Mouse (Mus musculus) liver, embryonic 14.5 days (tissue): Measurements from ENCODE around the gene Gpr34. TPM values are rescaled to one million over a fixed set of nuclear protein-coding genes. Genes with fewer than 3 reads are reported as not detected.

Source experiments
- ATAC-seq: fragments of 200-750 bp; cut with Nextera tagmentation; 2 replicates; pipeline ENCODE4 v1.8.0; 2017; ENCODE audit warnings: moderate number of reproducible peaks, mild to moderate bottlenecking, moderate library complexity; ENCODE audit not compliant: insufficient read depth
- DNase-seq, 3 experiments: peaks; one replicate each; pipeline ENCODE4 v3.0.0-alpha.2; 2012 to 2013; ENCODE audit warnings: low read depth in 3 of 3, low spot score in 3 of 3
- H3K27ac ChIP-seq: fragments of 300-500 bp; sonication (generic); 2 replicates; pipeline ENCODE4 v1.5.1; 2014; ENCODE audit warnings: moderate library complexity, mild to moderate bottlenecking, control low read depth, inconsistent platforms
- H3K27me3 ChIP-seq: fragments of 300-500 bp; sonication (generic); 2 replicates; pipeline ENCODE4 v1.6.1; 2014; ENCODE audit warnings: mild to moderate bottlenecking, low read length, moderate library complexity; ENCODE audit not compliant: control insufficient read depth, insufficient read depth
- H3K36me3 ChIP-seq: fragments of 300-500 bp; sonication (generic); replicated peaks from 2 replicates; pipeline ENCODE4 v1.6.1; 2014; ENCODE audit warnings: low read depth; ENCODE audit not compliant: control insufficient read depth, insufficient read depth
- H3K4me1 ChIP-seq, 2 experiments: fragments of 200-500 bp in 1 of 2; fragments of 300-500 bp in 1 of 2; sonication (generic) in 1 of 2; replicated peaks; 2 replicates each; pipeline ENCODE4 v1.6.1; 2012 to 2014; ENCODE audit warnings: antibody characterized with exemption in 1 of 2, inconsistent platforms in 1 of 2, low read length in 1 of 2; ENCODE audit not compliant: control insufficient read depth in 2 of 2, insufficient read depth in 2 of 2
- H3K4me2 ChIP-seq: fragments of 300-500 bp; sonication (generic); 2 replicates; pipeline ENCODE4 v1.6.1; 2014; ENCODE audit warnings: low read depth, mild to moderate bottlenecking, control low read depth, moderate library complexity
- H3K4me3 ChIP-seq, 2 experiments: fragments of 200-500 bp in 1 of 2; fragments of 300-500 bp in 1 of 2; sonication (generic) in 1 of 2; 2 replicates each; pipeline ENCODE4 v1.5.1; 2012 to 2014; ENCODE audit warnings: low read depth in 2 of 2, low read length in 2 of 2, mild to moderate bottlenecking in 2 of 2, control low read depth in 1 of 2, inconsistent platforms in 1 of 2, moderate library complexity in 1 of 2; ENCODE audit not compliant: insufficient read depth in 1 of 2
- H3K9ac ChIP-seq: fragments of 300-500 bp; sonication (generic); replicated peaks from 2 replicates; pipeline ENCODE4 v1.6.1; 2014; ENCODE audit warnings: mild to moderate bottlenecking, control low read depth, moderate library complexity
- H3K9me3 ChIP-seq: fragments of 300-500 bp; sonication (generic); 2 replicates; pipeline ENCODE4 v1.6.1; 2016; ENCODE audit warnings: low read length, mixed read lengths; ENCODE audit not compliant: control insufficient read depth
- CTCF ChIP-seq: IDR thresholded peaks from 2 replicates; pipeline ENCODE4 v1.5.1; 2016; ENCODE audit warnings: antibody characterized with exemption, low read depth, control low read depth
- EP300 ChIP-seq: IDR thresholded peaks from 2 replicates; pipeline ENCODE4 v1.6.1; 2016; ENCODE audit warnings: antibody characterized with exemption, low read depth
- WGBS: fragments of 180-500 bp; shearing (Covaris S2); extraction: QIAGEN DNeasy Blood & Tissue Kit; methylation state at CpG from one replicate; pipeline ENCODE4 v1.1.7; 2014; ENCODE audit not compliant: insufficient replicate concordance; 5-methylcytosine and 5-hydroxymethylcytosine counted together
- polyA plus RNA-seq, 2 experiments: library from polyadenylated mRNA; depleted of rRNA in 1 of 2; stranded (reverse) in 1 of 2; unstranded in 1 of 2; fragments of >200 nt; fragmentation: Nextera tagmentation in 1 of 2; extraction: Ambion mirVana in 1 of 2; gene quantifications; 2 replicates each; pipeline versions ENCODE4 v1.2.1 to v1.2.3; 2012 to 2014

The Gpr34 gene
- polyA plus RNA-seq (2012; rRNA removed) = 0.12 and 0.13 TPM in 2 replicates
- 0.09 and 0.56 TPM in 2 replicates for polyA plus RNA-seq (2014; fragmentation: Nextera tagmentation; extraction: Ambion mirVana)

GRCm38 (mm10) chrX:13631599-13632283, at the start of gene Gpr34:
Gene Gpr34, plus strand, starts transcription at chrX:13632089.
- ATAC-seq (no peak), DNase-seq (no peak)
- Histone ChIP-seq H3K9ac (no peak within 1 kb of the TSS), H3K4me1 (no peaks in the 10 kb centered on the region), H3K4me2 (no peak within 1 kb of the TSS), H3K9me3 (no peaks in the 10 kb centered on the region), H3K36me3 (no peaks in the 10 kb centered on the region), H3K27ac (no peak within 1 kb of the TSS), H3K4me3 (no peak within 1 kb of the TSS), H3K27me3 (no peaks in the 10 kb centered on the region)
- 24% methylated on average over 5 of the region's 5 CpGs for WGBS
- TF ChIP-seq CTCF (no peak), EP300 (no peak)

GRCm38 (mm10) chrX:13599373-13599772, 32.5 kb upstream of the Gpr34 start:
- H3K4me2 ChIP-seq = no peak overlapping the region
- DNase-seq = no peak
- H3K27me3 ChIP-seq = no peaks in the 10 kb centered on the region
- H3K4me1 ChIP-seq = no peaks in the 10 kb centered on the region
- no peaks in the 10 kb centered on the region for H3K36me3 ChIP-seq
- ATAC-seq = no peak
- H3K9ac ChIP-seq = no peak overlapping the region
- no peak for TF ChIP-seq CTCF
- no peak for TF ChIP-seq EP300
- no peaks in the 10 kb centered on the region for H3K9me3 ChIP-seq
- H3K4me3 ChIP-seq = no peak overlapping the region
- H3K27ac ChIP-seq = no peak overlapping the region
- WGBS = 32% methylated on average over 2 of the region's 2 CpGs

GRCm38 (mm10) chrX:13599966-13600365, 31.9 kb upstream of the Gpr34 start:
- ATAC-seq = no peak
- no peaks in the 10 kb centered on the region for H3K4me1 ChIP-seq
- H3K27me3 ChIP-seq = no peaks in the 10 kb centered on the region
- H3K27ac ChIP-seq = no peak overlapping the region
- no peaks in the 10 kb centered on the region for H3K36me3 ChIP-seq
- 6% methylated on average over 1 of the region's 1 CpGs for WGBS
- DNase-seq = no peak
- H3K9ac ChIP-seq = no peak overlapping the region
- no peak overlapping the region for H3K4me3 ChIP-seq
- TF ChIP-seq EP300 (no peak), CTCF (no peak)
- no peak overlapping the region for H3K4me2 ChIP-seq
- no peaks in the 10 kb centered on the region for H3K9me3 ChIP-seq

- H3K27ac ChIP-seq = no peak overlapping the region
- no peak for DNase-seq
- H3K9me3 ChIP-seq = no peaks in the 10 kb centered on the region
- no peak overlapping the region for H3K9ac ChIP-seq
- H3K27me3 ChIP-seq = no peaks in the 10 kb centered on the region
- no peaks in the 10 kb centered on the region for H3K4me1 ChIP-seq
- H3K4me3 ChIP-seq = no peak overlapping the region
- no peak for ATAC-seq
- TF ChIP-seq EP300 (no peak), CTCF (no peak)
- no peak overlapping the region for H3K4me2 ChIP-seq
- WGBS = 31% methylated on average over 3 of the region's 3 CpGs
- H3K36me3 ChIP-seq = no peaks in the 10 kb centered on the region
These were observed 25.1 kb upstream of the Gpr34 start for GRCm38 (mm10) chrX:13606741-13607140.

- ATAC-seq = no peak
- H3K36me3 ChIP-seq = no peaks in the 10 kb centered on the region
- H3K4me2 ChIP-seq = no peak overlapping the region
- WGBS = 41% methylated on average over 3 of the region's 3 CpGs
- no peaks in the 10 kb centered on the region for H3K4me1 ChIP-seq
- no peak for DNase-seq
- no peaks in the 10 kb centered on the region for H3K9me3 ChIP-seq
- no peak for TF ChIP-seq EP300
- no peak for TF ChIP-seq CTCF
- H3K4me3 ChIP-seq = no peak overlapping the region
- no peak overlapping the region for H3K9ac ChIP-seq
- H3K27me3 ChIP-seq = no peaks in the 10 kb centered on the region
- H3K27ac ChIP-seq = no peak overlapping the region
These were observed 24.1 kb upstream of the Gpr34 start for GRCm38 (mm10) chrX:13607752-13608151.
